Mouse (Mus musculus): ENCODE measurements around the gene Gm10600. TPM values are rescaled to one million over a fixed set of nuclear protein-coding genes. Genes with fewer than 3 reads are reported as not detected.
"Not testable (repeated sequence)": the region's sequence is repeated elsewhere in the genome, so short reads cannot be mapped to it uniquely, and the experiment has no call there.

Gene Gm10600
- not detected in 2 replicates for polyA plus RNA-seq (2015; fragmentation: Nextera tagmentation; extraction: Ambion mirVana)

DNA sequence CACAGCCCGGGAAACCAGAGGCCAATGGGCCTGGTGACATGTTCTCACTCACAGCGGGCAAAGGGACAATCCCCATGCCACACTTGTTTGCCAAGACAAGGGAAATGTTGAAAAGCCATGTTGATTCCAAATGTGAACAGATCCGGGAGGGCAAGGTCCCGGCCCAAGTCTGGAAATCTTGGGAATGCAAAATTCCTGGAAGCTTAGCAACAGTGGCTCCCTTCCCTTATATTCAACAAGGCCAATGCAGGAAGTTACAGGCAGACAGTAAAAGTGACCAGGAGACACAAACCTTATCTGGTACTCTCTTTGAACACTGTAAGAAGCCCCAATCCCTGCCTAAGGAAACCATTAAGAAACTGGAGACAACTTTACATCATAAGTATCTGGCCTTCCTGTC lies at the start of gene Gm10600:
Gene Gm10600 (plus strand): TSS at position 301 of the 400 bp plus-strand sequence.
- DNase-seq (ENCODE audit: low spot score), result not testable (repeated sequence)

GRCm38 (mm10) chr4:42255467-42255866 lies 15.0 kb downstream of the Gm10600 start, which contains the start of gene Ccl21b:
Gene Ccl21b, plus strand, starts transcription at chr4:42255767.
- not testable (repeated sequence) for DNase-seq (ENCODE audit: low spot score)

Other genes with a start within 250 kb of the Gm10600 start
- not detected in 2 replicates for gene Gm21093, start 205.9 kb upstream of the Gm10600 start, polyA plus RNA-seq (2015; fragmentation: Nextera tagmentation; extraction: Ambion mirVana)
- gene Gm3893, start 149.4 kb upstream of the Gm10600 start, polyA plus RNA-seq (2015; fragmentation: Nextera tagmentation; extraction: Ambion mirVana), result not detected in 2 replicates
- gene Gm13304, start 125.8 kb upstream of the Gm10600 start, polyA plus RNA-seq (2015; fragmentation: Nextera tagmentation; extraction: Ambion mirVana), result 9.7 and 13.6 TPM in 2 replicates
- gene Gm13306, start 87.2 kb upstream of the Gm10600 start, polyA plus RNA-seq (2015; fragmentation: Nextera tagmentation; extraction: Ambion mirVana), result 13.1 TPM in 1 of 2 replicates, not detected in the other
- gene Gm13305, start 72.0 kb upstream of the Gm10600 start, polyA plus RNA-seq (2015; fragmentation: Nextera tagmentation; extraction: Ambion mirVana), result 23.3 and 23.5 TPM in 2 replicates
- not detected in 2 replicates for gene Ccl21b, start 15.1 kb downstream of the Gm10600 start, polyA plus RNA-seq (2015; fragmentation: Nextera tagmentation; extraction: Ambion mirVana)
- gene Gm21953, start 53.6 kb downstream of the Gm10600 start, polyA plus RNA-seq (2015; fragmentation: Nextera tagmentation; extraction: Ambion mirVana), result not detected in 2 replicates
- gene Fam205a3, start 77.7 kb downstream of the Gm10600 start, polyA plus RNA-seq (2015; fragmentation: Nextera tagmentation; extraction: Ambion mirVana), result 0.04 and 0.06 TPM in 2 replicates
- gene Gm21586, start 198.7 kb downstream of the Gm10600 start, polyA plus RNA-seq (2015; fragmentation: Nextera tagmentation; extraction: Ambion mirVana), result not detected in 2 replicates
- not detected in 2 replicates for gene Gm2163, start 226.1 kb downstream of the Gm10600 start, polyA plus RNA-seq (2015; fragmentation: Nextera tagmentation; extraction: Ambion mirVana)

Data from thymus, postnatal 0 days (tissue).